Mouse (Mus musculus) liver, embryonic 16.5 days (tissue): Measurements from ENCODE around the gene Angptl7. TPM values are rescaled to one million over a fixed set of nuclear protein-coding genes. Genes with fewer than 3 reads are reported as not detected.

Experiments
- ATAC-seq: fragments of 200-750 bp; cut with Nextera tagmentation; 2 replicates; pipeline ENCODE4 v1.8.0; 2017; ENCODE audit warnings: low read depth, mild to moderate bottlenecking, moderate number of reproducible peaks, moderate library complexity
- H3K27ac ChIP-seq: fragments of 300-500 bp; sonication (generic); 2 replicates; pipeline ENCODE4 v1.5.1; 2014; ENCODE audit warnings: mild to moderate bottlenecking, low read length
- H3K27me3 ChIP-seq: fragments of 300-500 bp; sonication (generic); 2 replicates; pipeline ENCODE4 v1.6.1; 2014; ENCODE audit warnings: low read depth, low read length, mixed read lengths; ENCODE audit not compliant: control insufficient read depth, insufficient read depth
- H3K36me3 ChIP-seq: fragments of 300-500 bp; sonication (generic); 2 replicates; pipeline ENCODE4 v1.6.1; 2014; ENCODE audit warnings: mild to moderate bottlenecking; ENCODE audit not compliant: control insufficient read depth, insufficient read depth
- H3K4me1 ChIP-seq: fragments of 300-500 bp; sonication (generic); 2 replicates; pipeline ENCODE4 v1.6.1; 2014; ENCODE audit warnings: low read depth, low read length, mixed read lengths; ENCODE audit not compliant: control insufficient read depth
- H3K4me2 ChIP-seq: fragments of 300-500 bp; sonication (generic); 2 replicates; pipeline ENCODE4 v1.6.1; 2014; ENCODE audit warnings: low read depth, low read length, mixed read lengths
- H3K4me3 ChIP-seq: fragments of 300-500 bp; sonication (generic); 2 replicates; pipeline ENCODE4 v1.5.1; 2014; ENCODE audit warnings: low read depth, mild to moderate bottlenecking, low read length
- H3K9ac ChIP-seq: fragments of 300-500 bp; sonication (generic); 2 replicates; pipeline ENCODE4 v1.6.1; 2014; ENCODE audit warnings: low read depth, low read length
- H3K9me3 ChIP-seq: fragments of 300-500 bp; sonication (generic); replicated peaks from 2 replicates; pipeline ENCODE4 v1.6.1; 2016; ENCODE audit warnings: low read length; ENCODE audit not compliant: control insufficient read depth
- WGBS: fragments of 180-500 bp; shearing (Covaris S2); extraction: QIAGEN DNeasy Blood & Tissue Kit; methylation state at CpG from one replicate; pipeline ENCODE4 v1.1.7; 2014; ENCODE audit not compliant: insufficient replicate concordance; 5-methylcytosine and 5-hydroxymethylcytosine counted together
- polyA plus RNA-seq: library from polyadenylated mRNA; unstranded; fragments of >200 nt; fragmentation: Nextera tagmentation; extraction: Ambion mirVana; gene quantifications from 2 replicates; pipeline ENCODE4 v1.2.1, GENCODE M21; 2015

Angptl7 gene
- polyA plus RNA-seq: 0.43 and 0.83 TPM in 2 replicates

GRCm38 (mm10) chr4:148500410-148500867 is at the start of gene Angptl7:
TSS of gene Angptl7 (minus strand) at chr4:148500460.
- no peak within 1 kb of the TSS for H3K4me2 ChIP-seq
- no peak within 1 kb of the TSS for H3K4me3 ChIP-seq
- no peak for ATAC-seq
- no peak within 1 kb of the TSS for H3K9ac ChIP-seq
- H3K9me3 ChIP-seq: no peaks in the 10 kb centered on the region
- WGBS: 59% methylated on average over 4 of the region's 4 CpGs
- no peak within 1 kb of the TSS for H3K27ac ChIP-seq
- no peaks in the 10 kb centered on the region for H3K4me1 ChIP-seq
- no peaks in the 10 kb centered on the region for H3K27me3 ChIP-seq
- no peaks in the 10 kb centered on the region; the same call in none of the 2 replicates for H3K36me3 ChIP-seq

GRCm38 (mm10) chr4:148549106-148549505 is 48.8 kb upstream of the Angptl7 start:
- Histone ChIP-seq H3K4me2 (no peak overlapping the region), H3K9me3 (no peaks in the 10 kb centered on the region), H3K4me1 (no peaks in the 10 kb centered on the region), H3K27me3 (no peaks in the 10 kb centered on the region), H3K27ac (no peak overlapping the region), H3K9ac (no peak overlapping the region), H3K4me3 (no peak overlapping the region), H3K36me3 (peaks cover 33% of the 10 kb centered on the region)
- WGBS: 79% methylated on average over 4 of the region's 4 CpGs
- no peak for ATAC-seq

- Histone ChIP-seq H3K4me3 (no peak overlapping the region), H3K27ac (no peak overlapping the region), H3K4me1 (no peaks in the 10 kb centered on the region), H3K4me2 (no peak overlapping the region), H3K9me3 (no peaks in the 10 kb centered on the region), H3K9ac (no peak overlapping the region), H3K36me3 (peaks cover 32% of the 10 kb centered on the region), H3K27me3 (no peaks in the 10 kb centered on the region)
- ATAC-seq: no peak
- WGBS: 77% methylated on average over 3 of the region's 3 CpGs
Measured at GRCm38 (mm10) chr4:148535876-148536275, 35.6 kb upstream of the Angptl7 start.

- Histone ChIP-seq H3K9me3 (no peaks in the 10 kb centered on the region), H3K4me2 (no peak overlapping the region), H3K36me3 (peaks cover 31% of the 10 kb centered on the region), H3K27me3 (no peaks in the 10 kb centered on the region), H3K27ac (no peak overlapping the region), H3K9ac (no peak overlapping the region), H3K4me1 (no peaks in the 10 kb centered on the region), H3K4me3 (no peak overlapping the region)
- WGBS: 77% methylated on average over 12 of the region's 12 CpGs
- ATAC-seq: no peak
Measured at GRCm38 (mm10) chr4:148533613-148534328, 33.5 kb upstream of the Angptl7 start.

GRCm38 (mm10) chr4:148532516-148532915 is 32.3 kb upstream of the Angptl7 start:
- WGBS: 72% methylated on average over 3 of the region's 3 CpGs
- peaks cover 20% of the 10 kb centered on the region for H3K36me3 ChIP-seq
- ATAC-seq: no peak
- no peak overlapping the region for H3K4me2 ChIP-seq
- no peak overlapping the region for H3K27ac ChIP-seq
- H3K4me3 ChIP-seq: no peak overlapping the region
- no peaks in the 10 kb centered on the region for H3K9me3 ChIP-seq
- H3K4me1 ChIP-seq: no peaks in the 10 kb centered on the region
- no peak overlapping the region for H3K9ac ChIP-seq
- H3K27me3 ChIP-seq: no peaks in the 10 kb centered on the region

GRCm38 (mm10) chr4:148531341-148531740 is 31.1 kb upstream of the Angptl7 start:
- Histone ChIP-seq H3K4me2 (no peak overlapping the region), H3K9me3 (no peaks in the 10 kb centered on the region), H3K27ac (no peak overlapping the region), H3K4me1 (no peaks in the 10 kb centered on the region), H3K9ac (no peak overlapping the region), H3K4me3 (no peak overlapping the region), H3K36me3 (peaks cover 18% of the 10 kb centered on the region), H3K27me3 (no peaks in the 10 kb centered on the region)
- 76% methylated on average over 4 of the region's 4 CpGs for WGBS
- no peak for ATAC-seq

- Histone ChIP-seq H3K9me3 (no peaks in the 10 kb centered on the region), H3K9ac (no peak overlapping the region), H3K27ac (no peak overlapping the region), H3K27me3 (no peaks in the 10 kb centered on the region), H3K4me1 (no peaks in the 10 kb centered on the region), H3K36me3 (peaks cover 21% of the 10 kb centered on the region), H3K4me3 (no peak overlapping the region), H3K4me2 (no peak overlapping the region)
- 76% methylated on average over 6 of the region's 6 CpGs for WGBS
- no peak for ATAC-seq
Measured at GRCm38 (mm10) chr4:148530778-148531177, 30.5 kb upstream of the Angptl7 start.

- 79% methylated on average over 5 of the region's 5 CpGs for WGBS
- Histone ChIP-seq H3K4me2 (no peak overlapping the region), H3K27me3 (no peaks in the 10 kb centered on the region), H3K9ac (no peak overlapping the region), H3K4me1 (no peaks in the 10 kb centered on the region), H3K27ac (no peak overlapping the region), H3K9me3 (no peaks in the 10 kb centered on the region), H3K4me3 (no peak overlapping the region), H3K36me3 (peaks cover 21% of the 10 kb centered on the region)
- ATAC-seq: no peak
Measured at GRCm38 (mm10) chr4:148530351-148530750, 30.1 kb upstream of the Angptl7 start.

- Histone ChIP-seq H3K4me1 (no peaks in the 10 kb centered on the region), H3K9me3 (no peaks in the 10 kb centered on the region), H3K9ac (no peak overlapping the region), H3K27ac (no peak overlapping the region), H3K36me3 (peaks cover 21% of the 10 kb centered on the region), H3K4me3 (no peak overlapping the region), H3K4me2 (no peak overlapping the region), H3K27me3 (no peaks in the 10 kb centered on the region)
- no peak for ATAC-seq
- 76% methylated on average over 10 of the region's 10 CpGs for WGBS
Measured at GRCm38 (mm10) chr4:148527158-148527910, 27.1 kb upstream of the Angptl7 start.
